Mouse (Mus musculus) small intestine, adult 2 months (tissue): ENCODE data around the gene Gnao1.

Source experiments
- CTCF ChIP-seq: fragments of 200-500 bp; IDR thresholded peaks from 2 replicates; pipeline ENCODE4 v1.5.1; 2012; ENCODE audit warnings: low read depth, mild to moderate bottlenecking, control low read depth, inconsistent platforms, low read length, moderate library complexity, mixed read lengths; ENCODE audit not compliant: insufficient replicate concordance, insufficient read length; ENCODE audit errors: extremely low read depth
- POLR2A ChIP-seq: fragments of 200-500 bp; IDR thresholded peaks from 2 replicates; pipeline ENCODE4 v1.6.1; 2012; ENCODE audit warnings: low read depth, mild to moderate bottlenecking, control low read depth, inconsistent platforms, low read length, moderate library complexity

DNA sequence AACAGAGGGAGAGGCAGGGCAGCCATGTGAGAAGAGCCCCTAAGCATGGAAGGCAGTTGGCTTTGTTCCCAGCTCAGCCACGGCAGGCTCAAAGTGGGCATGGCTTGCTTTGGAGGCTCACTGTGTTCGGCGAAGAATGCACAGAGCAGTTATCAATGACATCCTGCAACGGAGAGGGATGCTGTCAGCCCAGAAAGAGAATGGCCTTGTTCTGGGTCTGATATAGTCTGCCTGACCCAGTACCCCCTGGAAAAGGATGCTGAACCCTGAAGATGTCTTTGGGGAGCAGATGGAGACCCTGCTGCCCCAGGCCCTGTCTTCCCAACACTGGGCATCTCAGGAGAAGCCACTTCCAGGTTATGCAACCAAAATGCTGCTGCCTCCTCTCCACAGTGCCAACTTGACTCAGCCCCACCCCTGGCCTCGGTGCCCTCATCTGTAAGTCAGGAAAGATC, 98.2 kb downstream of the Gnao1 start:
- no peak for TF ChIP-seq CTCF
- TF ChIP-seq POLR2A, result no peak
